Mouse (Mus musculus): ENCODE results near the gene Camkmt.

Gene Camkmt

GRCm38 (mm10) chr17:85292276-85292675 is 201.9 kb downstream of the Camkmt start:
- DNase-seq (ENCODE audit: low spot score), result no peak

GRCm38 (mm10) chr17:85303686-85304085 is 213.3 kb downstream of the Camkmt start:
- DNase-seq (ENCODE audit: low spot score), result no peak

- no peak for DNase-seq (ENCODE audit: low spot score)
Measured at GRCm38 (mm10) chr17:85308566-85308965, 218.2 kb downstream of the Camkmt start.

GRCm38 (mm10) chr17:85309046-85309445 is 218.7 kb downstream of the Camkmt start:
- DNase-seq (ENCODE audit: low spot score), result no peak

- no peak for DNase-seq (ENCODE audit: low spot score)
Measured at GRCm38 (mm10) chr17:85311348-85311747, 221.0 kb downstream of the Camkmt start.

GRCm38 (mm10) chr17:85318401-85318800 is 228.0 kb downstream of the Camkmt start:
- DNase-seq (ENCODE audit: low spot score), result no peak

- DNase-seq (ENCODE audit: low spot score), result no peak
Measured at GRCm38 (mm10) chr17:85319779-85320300, 229.5 kb downstream of the Camkmt start.

- no peak for DNase-seq (ENCODE audit: low spot score)
Measured at GRCm38 (mm10) chr17:85328901-85329300, 238.5 kb downstream of the Camkmt start.

- no peak for DNase-seq (ENCODE audit: low spot score)
Measured at GRCm38 (mm10) chr17:85335464-85335863, 245.1 kb downstream of the Camkmt start.

- DNase-seq (ENCODE audit: low spot score), result no peak
Measured at GRCm38 (mm10) chr17:85337666-85338065, 247.3 kb downstream of the Camkmt start.

GRCm38 (mm10) chr17:85341134-85341700 is 250.9 kb downstream of the Camkmt start:
- no peak for DNase-seq (ENCODE audit: low spot score)

- no peak for DNase-seq (ENCODE audit: low spot score)
Measured at GRCm38 (mm10) chr17:85342471-85342870, 252.1 kb downstream of the Camkmt start.

- DNase-seq (ENCODE audit: low spot score), result no peak
Measured at GRCm38 (mm10) chr17:85343435-85343834, 253.1 kb downstream of the Camkmt start.

- DNase-seq (ENCODE audit: low spot score), result no peak
Measured at GRCm38 (mm10) chr17:85346701-85347100, 256.3 kb downstream of the Camkmt start.

- DNase-seq (ENCODE audit: low spot score), result no peak
Measured at GRCm38 (mm10) chr17:85349331-85349935, 259.1 kb downstream of the Camkmt start.

- no peak for DNase-seq (ENCODE audit: low spot score)
Measured at GRCm38 (mm10) chr17:85351301-85351700, 260.9 kb downstream of the Camkmt start.

GRCm38 (mm10) chr17:85352731-85353130 is 262.4 kb downstream of the Camkmt start:
- DNase-seq (ENCODE audit: low spot score), result no peak

GRCm38 (mm10) chr17:85353191-85353590 is 262.8 kb downstream of the Camkmt start:
- DNase-seq (ENCODE audit: low spot score), result no peak

- no peak for DNase-seq (ENCODE audit: low spot score)
Measured at GRCm38 (mm10) chr17:85353636-85354035, 263.3 kb downstream of the Camkmt start.

- no peak for DNase-seq (ENCODE audit: low spot score)
Measured at GRCm38 (mm10) chr17:85355356-85355755, 265.0 kb downstream of the Camkmt start.

- no peak for DNase-seq (ENCODE audit: low spot score)
Measured at GRCm38 (mm10) chr17:85361006-85361405, 270.7 kb downstream of the Camkmt start.

- DNase-seq (ENCODE audit: low spot score), result no peak
Measured at GRCm38 (mm10) chr17:85367319-85367718, 277.0 kb downstream of the Camkmt start.

GRCm38 (mm10) chr17:85368776-85369175 is 278.4 kb downstream of the Camkmt start:
- no peak for DNase-seq (ENCODE audit: low spot score)

GRCm38 (mm10) chr17:85372076-85372475 is 281.7 kb downstream of the Camkmt start:
- DNase-seq (ENCODE audit: low spot score), result no peak
